In the genomic region with DNA sequence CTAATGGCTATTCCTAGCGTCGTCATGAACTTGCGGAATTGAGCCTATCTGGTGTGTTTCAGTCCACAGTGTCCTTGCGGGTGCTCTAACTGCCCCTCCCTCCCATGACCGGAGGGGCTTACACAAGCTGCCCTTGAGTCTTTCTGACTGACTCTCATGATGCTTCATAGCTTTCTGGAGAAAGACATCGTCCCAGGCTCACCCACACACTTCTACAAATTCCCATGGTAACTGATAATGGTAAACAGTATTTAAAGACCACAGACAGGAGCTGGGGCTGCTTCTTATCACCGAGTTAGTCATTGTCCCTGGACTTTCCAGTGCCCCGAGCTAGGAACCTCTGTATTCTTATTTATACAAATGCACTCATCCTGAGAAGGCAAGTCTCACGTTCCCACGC, we compare ENCODE assay signal across 32 mouse cellular contexts. TPM values are rescaled to one million over a fixed set of nuclear protein-coding genes. Genes with fewer than 3 reads are reported as not detected.
DNase-seq lines count a peak whose midpoint lies in the region; ATAC-seq and TF ChIP-seq lines count a peak whose summit lies in the region.
"Had no signal": no experiment of that assay in that cellular context is flagged by ENCODE, and none has a peak within 500 bp of the region (broad histone marks: within the 10 kb centered on the region; RNA-seq: fewer than 3 reads in every experiment).

No protein-coding gene starts in this region.

- no peak for TF ChIP-seq EP300 in heart, postnatal 0 days (IDR thresholded peaks at IDR 0.05; ENCODE audit: low read depth)

- DNase-seq in adrenal gland, adult (ENCODE audit: inconsistent age in 2 of 2, low spot score in 1 of 2): peak; percentile 33 to 77
- DNase-seq in adrenal gland, adult 18-20 months (ENCODE audit: low spot score in 2 of 2): no peak
- peak; percentile 26 for DNase-seq in heart, postnatal 0 days (ENCODE audit: low spot score)
- DNase-seq in heart, adult 9 months (ENCODE audit: low spot score in 2 of 2): no peak
- DNase-seq in ES-CJ7 (ENCODE audit: low read depth, low spot score): peak; percentile 14
- no peak for DNase-seq in kidney, postnatal 14 days
- DNase-seq: cerebellum, adult 11 months; cerebellum, adult 2 months; cerebellum, adult 9-11 months; cerebellum, postnatal 25 days; gastrocnemius, postnatal 10 days; gastrocnemius, postnatal 36 days; heart, adult 2 months; heart, postnatal 10 days; heart, postnatal 36 days; kidney, adult 18-20 months had no signal

- H3K27ac ChIP-seq in heart, postnatal 0 days (ENCODE audit: low read depth): no peak overlapping the region
- H3K27ac ChIP-seq: embryonic facial prominence, embryonic 12.5 days; embryonic facial prominence, embryonic 15.5 days; forebrain, embryonic 13.5 days; heart, adult 2 months; hindbrain, embryonic 10.5 days; hindbrain, embryonic 13.5 days; intestine, embryonic 15.5 days had no signal

- no peak for TF ChIP-seq CTCF in heart, postnatal 0 days (IDR thresholded peaks at IDR 0.05; ENCODE audit: low read depth)

- no peak for ATAC-seq in heart, postnatal 0 days (ENCODE audit: insufficient read depth, low read depth)
- ATAC-seq in erythroid progenitor cell, adult 5-6 weeks (replicated peaks; ENCODE audit: low FRiP score, poor library complexity, severe bottlenecking): no peak
- ATAC-seq: forebrain, embryonic 13.5 days; forebrain, embryonic 16.5 days; hindbrain, embryonic 16.5 days; intestine, embryonic 15.5 days; Patski had no signal

- no peaks in the 10 kb centered on the region for H3K4me1 ChIP-seq in heart, postnatal 0 days (ENCODE audit: control insufficient read depth, insufficient read depth)
- H3K4me1 ChIP-seq: embryonic facial prominence, embryonic 12.5 days; embryonic facial prominence, embryonic 15.5 days; forebrain, embryonic 13.5 days; hindbrain, embryonic 10.5 days; hindbrain, embryonic 13.5 days; intestine, embryonic 15.5 days had no signal

- no peaks in the 10 kb centered on the region for H3K36me3 ChIP-seq in heart, postnatal 0 days (replicated peaks; ENCODE audit: control insufficient read depth, insufficient read depth, low read length)
- H3K36me3 ChIP-seq: embryonic facial prominence, embryonic 12.5 days; embryonic facial prominence, embryonic 15.5 days; G1E; hindbrain, embryonic 10.5 days; hindbrain, embryonic 13.5 days; intestine, embryonic 15.5 days had no signal

- H3K9ac ChIP-seq in heart, postnatal 0 days (replicated peaks; ENCODE audit: low read depth, low read length): no peak overlapping the region
- H3K9ac ChIP-seq: embryonic facial prominence, embryonic 12.5 days; embryonic facial prominence, embryonic 15.5 days; forebrain, embryonic 13.5 days; hindbrain, embryonic 13.5 days; intestine, embryonic 15.5 days had no signal

- H3K4me2 ChIP-seq in heart, postnatal 0 days (ENCODE audit: low read depth, low read length): no peak overlapping the region
- H3K4me2 ChIP-seq: embryonic facial prominence, embryonic 12.5 days; embryonic facial prominence, embryonic 15.5 days; forebrain, embryonic 13.5 days; heart, embryonic 11.5 days; hindbrain, embryonic 13.5 days; intestine, embryonic 15.5 days had no signal

- no peaks in the 10 kb centered on the region for H3K27me3 ChIP-seq in heart, postnatal 0 days (ENCODE audit: control insufficient read depth, insufficient read depth, low read length)
- H3K27me3 ChIP-seq: embryonic facial prominence, embryonic 12.5 days; embryonic facial prominence, embryonic 15.5 days; forebrain, embryonic 13.5 days; hindbrain, embryonic 13.5 days; Patski had no signal

- no peak overlapping the region for H3K4me3 ChIP-seq in heart, postnatal 0 days (ENCODE audit: low read depth, low read length)
- H3K4me3 ChIP-seq: embryonic facial prominence, embryonic 12.5 days; embryonic facial prominence, embryonic 15.5 days; forebrain, embryonic 13.5 days; heart, adult 2 months; hindbrain, embryonic 10.5 days; hindbrain, embryonic 13.5 days; intestine, embryonic 15.5 days had no signal

- 50% methylated on average over 10 of the region's 10 CpGs for WGBS in heart, postnatal 0 days

- H3K9me3 ChIP-seq in heart, postnatal 0 days (replicated peaks; ENCODE audit: control insufficient read depth, low read length): no peaks in the 10 kb centered on the region
- H3K9me3 ChIP-seq: embryonic facial prominence, embryonic 12.5 days; embryonic facial prominence, embryonic 15.5 days; forebrain, embryonic 13.5 days; G1E; hindbrain, embryonic 10.5 days; hindbrain, embryonic 13.5 days; intestine, embryonic 15.5 days had no signal

RNA-seq across cellular contexts. Expression of gene Gm13889, which starts 28.1 kb away (rescaled TPM):
- 10 to 100 TPM; 68.0 to 79.5 TPM for total RNA-seq in adrenal gland, adult 18-20 months (2021)
- 39.3 and 41.6 TPM in 2 replicates for total RNA-seq in heart, postnatal 0 days (2014; rRNA removed; ENCODE audit: low replicate concordance)
- polyA plus RNA-seq in heart, postnatal 0 days (2015; fragmentation: Nextera tagmentation; extraction: Ambion mirVana): 9.0 and 10.8 TPM in 2 replicates
- total RNA-seq in erythroid progenitor cell, adult 5-6 weeks (2015; ENCODE audit: low replicate concordance): not detected in 2 replicates
- not detected in 2 replicates for total RNA-seq in erythroid progenitor cell, adult 5-6 weeks (2017; ENCODE audit: low replicate concordance)
- total RNA-seq: G1E; granulocyte monocyte progenitor cell, adult 5-6 weeks had no signal

RNA-seq across cellular contexts. Expression of gene Accsl, which starts 59.9 kb away (rescaled TPM):
- under 1 TPM; 0.40 to 0.74 TPM for total RNA-seq in adrenal gland, adult 18-20 months (2021)
- total RNA-seq in heart, postnatal 0 days (2014; rRNA removed; ENCODE audit: low replicate concordance): not detected in 2 replicates
- polyA plus RNA-seq in heart, postnatal 0 days (2015; fragmentation: Nextera tagmentation; extraction: Ambion mirVana): 0.08 TPM in 1 of 2 replicates, not detected in the other
- total RNA-seq in erythroid progenitor cell, adult 5-6 weeks (2015; ENCODE audit: low replicate concordance): not detected in 2 replicates
- not detected in 2 replicates for total RNA-seq in erythroid progenitor cell, adult 5-6 weeks (2017; ENCODE audit: low replicate concordance)
- total RNA-seq: common myeloid progenitor, adult 5-6 weeks; G1E; gastrocnemius, adult 18-20 months; gastrocnemius, postnatal 10 days; gastrocnemius, postnatal 36 days; granulocyte monocyte progenitor cell, adult 5-6 weeks; heart, adult 2 months; heart, postnatal 36 days had no signal
- polyA plus RNA-seq: embryonic facial prominence, embryonic 12.5 days; G1E; heart, embryonic 11.5 days; heart, embryonic 14.5 days; hindbrain, embryonic 10.5 days; intestine, embryonic 15.5 days; Patski had no signal

Comparison
In these comparisons a context has a peak if more than half of its experiments do, and no peak if none do; other contexts are left out.
1. DNase-seq: peak in adrenal gland, adult (2 of 2), heart, postnatal 0 days (single experiment) and ES-CJ7 (single experiment); none in adrenal gland, adult 18-20 months (0 of 2), heart, adult 9 months (0 of 2) and kidney, postnatal 14 days (single experiment).
2. RNA of gene Gm13889, which starts 28.1 kb away (total RNA-seq): 68.0 to 79.5 TPM in adrenal gland, adult 18-20 months and 39.3 to 41.6 TPM in heart, postnatal 0 days; not detected in erythroid progenitor cell, adult 5-6 weeks; every median in the first group is over 10 times any median in the second.